Mouse (Mus musculus) E14TG2a.4 (cell line): Measurements from ENCODE around the gene 1110012L19Rik.
A peak's percentile ranks its signal among the peaks of the same experiment; 100 is the strongest.
"Not testable (repeated sequence)": the region's sequence is repeated elsewhere in the genome, so short reads cannot be mapped to it uniquely, and the experiment has no call there.

Source experiments
- H3K27me3 ChIP-seq: 2 replicates; pipeline ENCODE4 v1.6.1; 2014; ENCODE audit warnings: low read length, control low read depth; ENCODE audit not compliant: insufficient read depth
- H3K36me3 ChIP-seq: 2 replicates; pipeline ENCODE4 v1.6.1; 2014; ENCODE audit warnings: low read length, control low read depth; ENCODE audit not compliant: insufficient read depth
- H3K4me1 ChIP-seq: replicated peaks from 2 replicates; pipeline ENCODE4 v1.6.1; 2014; ENCODE audit warnings: low read depth, low read length, control low read depth
- H3K4me3 ChIP-seq: replicated peaks from 2 replicates; pipeline ENCODE4 v1.5.1; 2014; ENCODE audit warnings: mild to moderate bottlenecking, low read length
- H3K9me3 ChIP-seq: 2 replicates; pipeline ENCODE4 v1.6.1; 2014; ENCODE audit warnings: low read length, control low read depth
- CTCF ChIP-seq: conservative IDR thresholded peaks from 2 replicates; pipeline ENCODE4 v1.5.1; 2014; ENCODE audit warnings: low read length
- NANOG ChIP-seq: IDR thresholded peaks from 2 replicates; pipeline ENCODE4 v1.6.1; 2014; ENCODE audit warnings: borderline replicate concordance, low read length, mixed read lengths
- POU5F1 ChIP-seq: IDR thresholded peaks from 2 replicates; pipeline ENCODE4 v1.6.1; 2014; ENCODE audit warnings: low read length, borderline replicate concordance

Gene 1110012L19Rik

GRCm38 (mm10) chrX:70385962-70386351 lies 280 bp downstream of the 1110012L19Rik start:
- TF ChIP-seq POU5F1 (no peak), CTCF (no peak), NANOG (no peak)
- Histone ChIP-seq H3K4me3 (peak overlapping the region; percentile 79), H3K27me3 (no peaks in the 10 kb centered on the region), H3K4me1 (0 out of 2 replicates have a peak, but pooled peaks cover 6% of the 10 kb centered on the region), H3K36me3 (peaks cover 20% of the 10 kb centered on the region), H3K9me3 (peaks cover 4% of the 10 kb centered on the region; the same call in 1 of the 2 replicates)

DNA sequence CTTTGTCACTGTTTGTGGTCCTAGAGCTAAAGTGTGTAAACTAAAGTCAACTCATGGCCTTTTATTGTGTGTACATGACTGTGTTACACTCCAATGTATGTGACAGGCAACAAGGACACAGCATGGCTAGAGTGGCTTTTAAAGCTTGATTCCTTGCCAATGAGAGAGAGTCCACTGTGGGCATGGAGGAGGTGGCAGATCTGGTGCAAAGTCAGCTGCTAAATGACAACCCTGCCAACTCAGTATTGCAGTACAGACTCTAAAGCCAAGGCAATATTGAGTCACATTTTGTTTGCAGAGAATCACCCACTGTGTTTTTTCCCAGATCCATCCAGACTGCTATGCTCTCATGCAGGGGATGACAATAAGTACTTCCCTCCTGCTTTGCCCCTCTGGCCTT lies 7.0 kb downstream of the 1110012L19Rik start:
- H3K27me3 ChIP-seq, H3K4me3 ChIP-seq, H3K4me1 ChIP-seq, H3K9me3 ChIP-seq: not testable (repeated sequence)
- H3K36me3 ChIP-seq = peaks cover 18% of the 10 kb centered on the region

DNA sequence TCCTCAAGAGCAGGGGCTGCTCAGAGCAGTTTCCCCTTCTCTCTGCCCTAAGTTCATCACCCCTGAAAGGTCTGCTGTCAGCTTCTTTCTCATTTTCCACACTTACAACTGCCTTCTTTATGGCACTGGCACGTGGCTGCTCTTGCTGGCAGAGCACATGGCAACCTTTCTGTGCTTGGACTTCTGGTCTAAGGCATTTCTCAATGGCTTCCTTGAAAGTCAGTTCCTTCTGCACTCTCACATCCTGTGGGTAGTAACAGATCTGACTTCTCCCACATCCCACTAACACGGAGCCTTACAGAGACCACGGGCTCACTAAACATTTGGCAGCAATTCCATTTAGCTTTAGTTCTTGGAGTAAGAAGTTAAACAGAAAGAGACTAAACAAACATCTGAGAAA lies 39.8 kb downstream of the 1110012L19Rik start:
- H3K36me3 ChIP-seq, H3K4me3 ChIP-seq, H3K27me3 ChIP-seq, H3K9me3 ChIP-seq, H3K4me1 ChIP-seq: not testable (repeated sequence)
